19 mouse cellular contexts compared by ENCODE assay signal in the genomic region with DNA sequence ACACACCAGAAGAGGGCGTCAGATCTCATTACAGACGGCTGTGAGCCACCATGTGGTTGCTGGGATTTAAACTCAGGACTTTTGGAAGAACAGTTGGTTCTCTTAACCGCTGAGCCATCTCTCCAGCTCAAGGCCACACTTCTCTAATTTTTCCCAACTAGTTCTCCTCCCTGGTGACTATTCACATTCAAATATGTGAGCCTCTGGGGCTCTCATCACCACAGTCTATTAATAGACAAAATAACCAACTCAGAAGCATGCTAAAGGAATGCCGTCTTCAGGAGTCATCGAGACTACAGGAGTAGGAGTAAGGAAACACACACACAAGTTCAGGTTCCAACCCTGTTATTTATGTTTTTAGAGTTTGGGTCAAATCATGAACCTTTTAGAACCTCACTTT.
"Had no signal": no experiment of that assay in that cellular context is flagged by ENCODE, and none has a peak within 500 bp of the region (broad histone marks: within the 10 kb centered on the region; RNA-seq: fewer than 3 reads in every experiment).

No protein-coding gene starts in this region.

- H3K4me2 ChIP-seq: limb, embryonic 12.5 days; limb, embryonic 15.5 days; liver, embryonic 11.5 days; lung, embryonic 14.5 days; midbrain, embryonic 12.5 days; midbrain, embryonic 15.5 days; neural tube, embryonic 12.5 days; neural tube, embryonic 15.5 days; stomach, embryonic 15.5 days had no signal

- H3K36me3 ChIP-seq: limb, embryonic 12.5 days; limb, embryonic 15.5 days; midbrain, embryonic 12.5 days; midbrain, embryonic 15.5 days; neural tube, embryonic 12.5 days; neural tube, embryonic 15.5 days; stomach, embryonic 15.5 days had no signal

- H3K9me3 ChIP-seq: limb, embryonic 12.5 days; limb, embryonic 15.5 days; midbrain, embryonic 12.5 days; midbrain, embryonic 15.5 days; neural tube, embryonic 12.5 days; neural tube, embryonic 15.5 days; stomach, embryonic 15.5 days had no signal

- H3K9ac ChIP-seq: limb, embryonic 12.5 days; limb, embryonic 15.5 days; liver, embryonic 14.5 days; liver, postnatal 0 days; lung, embryonic 14.5 days; midbrain, embryonic 12.5 days; midbrain, embryonic 15.5 days; neural tube, embryonic 12.5 days; neural tube, embryonic 15.5 days; stomach, embryonic 15.5 days had no signal

- H3K4me3 ChIP-seq: limb, embryonic 12.5 days; limb, embryonic 15.5 days; midbrain, embryonic 12.5 days; midbrain, embryonic 15.5 days; neural tube, embryonic 12.5 days; neural tube, embryonic 15.5 days; stomach, embryonic 15.5 days had no signal

- H3K4me1 ChIP-seq: midbrain, embryonic 12.5 days; midbrain, embryonic 15.5 days had no signal

- DNase-seq: kidney, postnatal 14 days; kidney, postnatal 4 days; left cerebral cortex, postnatal 4 days; liver, postnatal 0 days; lung, embryonic 14.5 days; right cerebral cortex, postnatal 25 days; spleen, adult 18-20 months; thymus, postnatal 25 days had no signal

- H3K27me3 ChIP-seq: limb, embryonic 12.5 days; limb, embryonic 15.5 days; midbrain, embryonic 12.5 days; midbrain, embryonic 15.5 days; neural tube, embryonic 12.5 days; neural tube, embryonic 15.5 days; stomach, embryonic 15.5 days had no signal

- H3K27ac ChIP-seq: limb, embryonic 12.5 days; limb, embryonic 15.5 days; liver, embryonic 14.5 days; macrophage; midbrain, embryonic 12.5 days; midbrain, embryonic 15.5 days; neural tube, embryonic 12.5 days; neural tube, embryonic 15.5 days; stomach, embryonic 15.5 days had no signal

- ATAC-seq: liver, postnatal 0 days; lung, postnatal 0 days; midbrain, embryonic 15.5 days had no signal
